Mouse (Mus musculus) myocyte (in vitro differentiated cells): ENCODE results near the gene Ldb3. TPM values are rescaled to one million over a fixed set of nuclear protein-coding genes. Genes with fewer than 3 reads are reported as not detected.

Experiments used
- H3K27me3 ChIP-seq: one replicate; pipeline ENCODE4 v1.6.1; 2011; ENCODE audit not compliant: control insufficient read depth, insufficient read depth, insufficient read length
- H3K36me3 ChIP-seq: one replicate; pipeline ENCODE4 v1.6.1; 2011; ENCODE audit not compliant: control insufficient read depth, insufficient read depth
- H3K4me2 ChIP-seq: one replicate; pipeline ENCODE4 v1.6.1; 2011; ENCODE audit warnings: low read depth, control low read depth
- H3K4me3 ChIP-seq: one replicate; pipeline ENCODE4 v1.5.1; 2011; ENCODE audit warnings: mild to moderate bottlenecking, control low read depth, moderate library complexity
- H3K79me2 ChIP-seq: one replicate; pipeline ENCODE4 v1.6.1; 2011; ENCODE audit not compliant: control insufficient read depth, insufficient read depth
- H3ac ChIP-seq: one replicate; pipeline ENCODE4 v1.6.1; 2011; ENCODE audit not compliant: control insufficient read depth, insufficient read length
- CEBPB ChIP-seq: IDR thresholded peaks from 2 replicates; pipeline ENCODE4 v1.6.1; 2011; ENCODE audit warnings: mild to moderate bottlenecking, moderate library complexity; ENCODE audit not compliant: poor library complexity, insufficient read depth, severe bottlenecking
- E2F4 ChIP-seq: IDR thresholded peaks from one replicate; pipeline ENCODE4 v1.6.1; 2011; ENCODE audit warnings: mild to moderate bottlenecking, control low read depth, moderate library complexity; ENCODE audit not compliant: insufficient read depth
- MAX ChIP-seq: IDR thresholded peaks from one replicate; pipeline ENCODE4 v1.6.1; 2011; ENCODE audit warnings: low read depth, mild to moderate bottlenecking, control low read depth
- MYOD1 ChIP-seq, 3 experiments: IDR thresholded peaks; one replicate each; pipeline ENCODE4 v1.6.1; 2011; ENCODE audit warnings: control low read depth in 2 of 3, low read depth in 2 of 3, mild to moderate bottlenecking in 2 of 3, moderate library complexity in 1 of 3; ENCODE audit not compliant: insufficient read length in 2 of 3, control insufficient read depth in 1 of 3
- MYOG ChIP-seq, 3 experiments: IDR thresholded peaks; one replicate each; pipeline ENCODE4 v1.6.1; 2011; ENCODE audit warnings: control low read depth in 2 of 3, low read depth in 2 of 3, mild to moderate bottlenecking in 2 of 3; ENCODE audit not compliant: insufficient read length in 2 of 3, control insufficient read depth in 1 of 3, insufficient read depth in 1 of 3
- POLR2A ChIP-seq: IDR thresholded peaks from one replicate; pipeline ENCODE4 v1.6.1; 2011; ENCODE audit warnings: low read depth, mild to moderate bottlenecking, control low read depth, moderate library complexity; ENCODE audit not compliant: insufficient read length
- POLR2AphosphoS2 ChIP-seq: IDR thresholded peaks from one replicate; pipeline ENCODE4 v1.6.1; 2011; ENCODE audit warnings: low read depth, control low read depth; ENCODE audit not compliant: insufficient read length
- REST ChIP-seq: IDR thresholded peaks from one replicate; pipeline ENCODE4 v1.6.1; 2011; ENCODE audit warnings: mild to moderate bottlenecking, control low read depth, moderate library complexity; ENCODE audit not compliant: insufficient read depth, insufficient read length
- SRF ChIP-seq: IDR thresholded peaks from one replicate; pipeline ENCODE4 v1.6.1; 2011; ENCODE audit warnings: low read depth; ENCODE audit not compliant: control insufficient read depth, insufficient read length
- TCF12 ChIP-seq: IDR thresholded peaks from one replicate; pipeline ENCODE4 v1.6.1; 2011; ENCODE audit warnings: mild to moderate bottlenecking, control low read depth; ENCODE audit not compliant: poor library complexity, insufficient read depth, severe bottlenecking
- TCF3 ChIP-seq: IDR thresholded peaks from one replicate; pipeline ENCODE4 v1.6.1; 2011; ENCODE audit warnings: low read depth, control low read depth; ENCODE audit not compliant: insufficient read length
- USF1 ChIP-seq: IDR thresholded peaks from one replicate; pipeline ENCODE4 v1.6.1; 2011; ENCODE audit warnings: low read depth, mild to moderate bottlenecking, control low read depth, moderate library complexity
- polyA plus RNA-seq: library from polyadenylated mRNA; unstranded; fragments of >200 nt; fragmentation: generic; extraction: Trizol; gene quantifications from one replicate; pipeline ENCODE4 v1.2.1, GENCODE M21; 2012; ENCODE audit warnings: missing spikeins

Gene Ldb3
- polyA plus RNA-seq, 1 experiment, result 83.9 TPM

DNA sequence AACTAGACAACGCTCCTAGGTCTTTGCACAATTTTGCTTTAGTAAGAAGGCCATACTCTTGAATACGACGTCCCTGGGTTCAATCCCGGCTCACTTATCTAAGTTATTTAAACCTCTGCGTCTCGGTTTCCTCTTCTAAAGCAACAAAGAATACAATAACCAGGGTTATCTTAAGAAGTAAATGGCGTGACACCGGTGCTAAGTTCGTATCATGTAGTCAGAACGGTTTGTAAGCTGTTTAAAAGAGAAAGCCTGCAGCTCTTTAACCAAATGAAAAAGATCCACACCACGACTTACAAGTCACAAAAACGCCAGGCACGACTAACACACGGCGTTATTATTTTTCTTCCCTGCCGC lies 87.1 kb downstream of the Ldb3 start:
- Histone ChIP-seq H3K4me3 (peak overlapping the region; percentile 69), H3K4me2 (peak overlapping the region; percentile 76), H3K36me3 (no peaks in the 10 kb centered on the region), H3K27me3 (no peaks in the 10 kb centered on the region), H3K79me2 (peaks cover 54% of the 10 kb centered on the region), H3ac (peak overlapping the region; percentile 96)
- TF ChIP-seq CEBPB, result no peak
- TF ChIP-seq POLR2A, result no peak
- no peak for TF ChIP-seq E2F4
- no peak for TF ChIP-seq USF1
- TF ChIP-seq REST, result no peak
- TF ChIP-seq MYOD1 (IDR thresholded peaks at IDR 0.05; ENCODE audit: control insufficient read depth in 1 of 3, insufficient read length in 2 of 3, low read depth in 2 of 3), result no peak
- no peak for TF ChIP-seq TCF3
- no peak for TF ChIP-seq SRF
- TF ChIP-seq MYOG (IDR thresholded peaks at IDR 0.05; ENCODE audit: control insufficient read depth in 1 of 3, insufficient read depth in 1 of 3, insufficient read length in 2 of 3, low read depth in 2 of 3), result no peak
- TF ChIP-seq POLR2AphosphoS2, result no peak
- no peak for TF ChIP-seq TCF12
- no peak for TF ChIP-seq MAX

DNA sequence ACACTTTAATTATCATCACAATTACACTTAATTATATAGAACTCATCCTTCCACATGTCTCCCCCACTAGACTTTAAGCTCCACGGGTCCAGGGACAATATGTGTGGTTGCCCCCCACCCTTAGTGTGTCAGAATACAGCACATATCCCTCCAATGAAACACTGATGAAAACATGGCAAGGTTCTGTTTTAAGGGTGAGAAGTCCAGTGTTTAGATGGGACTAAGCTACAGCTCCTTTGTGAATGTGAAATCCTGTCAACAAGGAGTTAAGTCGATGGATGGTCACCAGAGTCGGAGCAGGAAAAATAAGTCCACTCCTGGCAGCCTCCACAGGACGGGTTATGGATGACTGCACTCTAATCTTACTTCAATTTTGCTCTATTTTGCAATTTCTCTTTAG lies 88.2 kb downstream of the Ldb3 start:
- TF ChIP-seq CEBPB (no peak), REST (no peak), MYOG (IDR thresholded peaks at IDR 0.05; ENCODE audit: control insufficient read depth in 1 of 3, insufficient read depth in 1 of 3, insufficient read length in 2 of 3, low read depth in 2 of 3) (no peak), POLR2A (no peak), E2F4 (no peak), TCF12 (no peak), TCF3 (no peak), USF1 (no peak), POLR2AphosphoS2 (no peak)
- Histone ChIP-seq H3K27me3 (no peaks in the 10 kb centered on the region), H3K36me3 (no peaks in the 10 kb centered on the region), H3K79me2 (peaks cover 65% of the 10 kb centered on the region), H3K4me2 (peak overlapping the region; percentile 76), H3K4me3 (peak overlapping the region; percentile 69), H3ac (no peak overlapping the region)

DNA sequence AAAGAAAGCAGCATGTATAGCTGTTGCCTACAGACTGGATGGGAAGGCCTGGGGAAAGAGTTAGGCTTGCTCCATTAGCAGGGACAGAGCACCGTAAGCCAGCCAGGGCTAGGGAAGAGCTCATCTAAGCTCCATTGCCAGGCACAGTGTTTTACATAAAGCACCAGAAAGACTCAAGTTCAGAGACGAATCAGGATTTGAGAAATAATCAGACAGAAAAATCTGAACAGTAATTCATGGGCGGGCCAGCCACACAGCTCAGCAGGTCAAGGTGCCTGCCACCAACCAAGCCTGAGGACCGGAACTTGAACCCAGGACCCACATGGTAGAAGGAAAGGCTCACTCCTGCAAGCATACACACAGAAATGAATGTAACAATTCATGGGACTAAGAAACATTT lies 88.8 kb downstream of the Ldb3 start:
- H3K36me3 ChIP-seq, result no peaks in the 10 kb centered on the region
- peaks cover 72% of the 10 kb centered on the region for H3K79me2 ChIP-seq
- H3K4me2 ChIP-seq, result peak overlapping the region; percentile 76
- TF ChIP-seq TCF12, result no peak
- TF ChIP-seq MYOG (IDR thresholded peaks at IDR 0.05; ENCODE audit: control insufficient read depth in 1 of 3, insufficient read depth in 1 of 3, insufficient read length in 2 of 3, low read depth in 2 of 3), result no peak
- TF ChIP-seq SRF, result no peak
- no peak for TF ChIP-seq TCF3
- TF ChIP-seq MYOD1 (IDR thresholded peaks at IDR 0.05; ENCODE audit: control insufficient read depth in 1 of 3, insufficient read length in 2 of 3, low read depth in 2 of 3), result no peak
- no peak for TF ChIP-seq REST
- TF ChIP-seq MAX, result no peak
- no peak for TF ChIP-seq USF1
- TF ChIP-seq POLR2A, result no peak
- TF ChIP-seq E2F4, result no peak
- no peak for TF ChIP-seq POLR2AphosphoS2
- no peak for TF ChIP-seq CEBPB
- H3K4me3 ChIP-seq, result no peak overlapping the region
- H3ac ChIP-seq, result no peak overlapping the region
- H3K27me3 ChIP-seq, result no peaks in the 10 kb centered on the region

DNA sequence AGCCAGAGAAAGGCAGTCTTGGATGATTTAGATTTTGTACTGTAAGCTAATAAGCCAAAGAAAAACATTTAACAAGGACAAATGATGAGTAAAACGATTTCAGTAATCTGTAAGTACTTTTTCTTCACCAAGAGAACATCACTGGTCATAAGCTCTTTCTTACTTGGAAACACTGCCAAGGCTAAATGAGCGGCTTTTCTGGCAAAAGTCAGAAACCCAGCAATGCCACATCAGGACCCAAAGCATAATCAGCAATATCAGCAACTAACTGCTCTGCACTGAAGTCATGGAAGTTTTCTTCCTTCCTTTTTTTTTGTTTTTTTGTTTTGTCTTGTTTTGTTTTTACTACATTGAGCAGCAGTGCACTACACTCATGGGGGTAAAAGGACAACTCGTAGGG lies 91.1 kb downstream of the Ldb3 start:
- no peak overlapping the region for H3K4me2 ChIP-seq
- peaks cover 95% of the 10 kb centered on the region for H3K79me2 ChIP-seq
- H3K27me3 ChIP-seq, result no peaks in the 10 kb centered on the region
- no peak overlapping the region for H3ac ChIP-seq
- H3K4me3 ChIP-seq, result no peak overlapping the region
- no peaks in the 10 kb centered on the region for H3K36me3 ChIP-seq
- no peak for TF ChIP-seq MYOG (IDR thresholded peaks at IDR 0.05; ENCODE audit: control insufficient read depth in 1 of 3, insufficient read depth in 1 of 3, insufficient read length in 2 of 3, low read depth in 2 of 3)
- TF ChIP-seq TCF3, result no peak
- no peak for TF ChIP-seq POLR2AphosphoS2
- no peak for TF ChIP-seq CEBPB
- no peak for TF ChIP-seq POLR2A
- TF ChIP-seq SRF, result no peak
- no peak for TF ChIP-seq MAX
- TF ChIP-seq REST, result no peak
- TF ChIP-seq TCF12, result no peak
- no peak for TF ChIP-seq MYOD1 (IDR thresholded peaks at IDR 0.05; ENCODE audit: control insufficient read depth in 1 of 3, insufficient read length in 2 of 3, low read depth in 2 of 3)
- no peak for TF ChIP-seq USF1
- TF ChIP-seq E2F4, result no peak
